Mouse (Mus musculus): ENCODE data around the gene Chrm3.

The Chrm3 gene

DNA sequence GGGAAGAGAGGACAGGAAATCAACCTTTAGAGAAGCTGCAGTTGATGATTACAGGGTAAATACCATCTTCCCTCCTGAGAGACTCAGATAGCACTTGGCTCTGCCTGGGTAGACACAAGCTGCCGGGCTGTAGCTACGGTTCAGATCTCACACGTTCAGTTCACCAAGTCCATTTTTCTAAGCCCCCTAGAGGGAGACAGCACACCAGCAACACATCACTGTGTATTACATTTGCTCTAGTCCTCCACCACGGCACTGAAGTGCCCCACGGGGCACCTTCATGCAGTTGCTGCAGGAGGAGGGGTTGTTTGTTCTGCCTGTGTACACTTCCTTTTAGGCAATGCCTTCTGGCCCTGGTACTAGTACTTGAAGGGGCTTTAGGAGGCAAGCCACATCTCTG, 289.5 kb downstream of the Chrm3 start:
- in situ Hi-C loops (cut with MboI, MseI), result no loop called here

GRCm38 (mm10) chr13:10068927-10069580, 291.6 kb downstream of the Chrm3 start:
- in situ Hi-C loops (cut with MboI, MseI), result no loop called here

DNA sequence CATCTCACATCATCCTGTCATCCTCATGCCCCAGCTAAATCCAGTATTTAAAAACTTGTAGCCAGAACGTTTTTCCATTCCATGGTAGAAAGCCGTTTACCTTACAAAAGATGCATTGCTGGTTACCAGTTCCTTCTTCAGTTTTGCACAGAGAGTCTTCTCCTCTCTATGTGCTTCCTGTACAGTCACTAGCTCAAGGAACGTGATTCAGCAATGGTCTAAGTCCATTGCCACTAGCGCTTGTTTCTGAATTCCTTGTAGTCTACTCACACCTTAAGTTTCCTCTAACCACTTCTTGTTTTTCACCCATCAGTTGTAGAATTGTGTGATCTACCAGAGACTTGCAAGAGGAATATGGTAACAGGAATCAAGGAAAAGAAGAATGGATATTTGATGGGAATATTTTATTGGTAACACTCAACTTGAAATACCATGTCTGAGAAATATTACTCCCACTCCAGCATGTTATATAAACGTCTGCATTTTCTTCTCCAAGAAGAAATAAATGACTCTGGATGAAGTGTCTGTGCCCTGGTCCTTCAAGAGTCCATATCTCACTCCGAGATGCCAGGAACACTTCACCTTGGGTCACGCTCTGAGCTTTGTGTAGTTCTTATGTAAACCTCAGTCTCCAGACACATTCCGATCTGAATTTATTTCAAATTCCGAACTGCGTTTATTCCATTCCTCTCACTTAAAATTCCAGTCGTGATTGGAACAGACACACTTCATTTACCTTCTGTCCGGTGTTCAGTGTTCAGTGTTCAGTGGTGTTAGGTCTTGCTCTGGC, 293.6 kb downstream of the Chrm3 start:
- in situ Hi-C loops (cut with MboI, MseI), result no loop called here

- in situ Hi-C loops (cut with MboI, MseI), result no loop called here
Measured at GRCm38 (mm10) chr13:10065776-10066175, 294.9 kb downstream of the Chrm3 start.

GRCm38 (mm10) chr13:10062681-10063080, 298.0 kb downstream of the Chrm3 start:
- in situ Hi-C loops (cut with MboI, MseI), result no loop called here

DNA sequence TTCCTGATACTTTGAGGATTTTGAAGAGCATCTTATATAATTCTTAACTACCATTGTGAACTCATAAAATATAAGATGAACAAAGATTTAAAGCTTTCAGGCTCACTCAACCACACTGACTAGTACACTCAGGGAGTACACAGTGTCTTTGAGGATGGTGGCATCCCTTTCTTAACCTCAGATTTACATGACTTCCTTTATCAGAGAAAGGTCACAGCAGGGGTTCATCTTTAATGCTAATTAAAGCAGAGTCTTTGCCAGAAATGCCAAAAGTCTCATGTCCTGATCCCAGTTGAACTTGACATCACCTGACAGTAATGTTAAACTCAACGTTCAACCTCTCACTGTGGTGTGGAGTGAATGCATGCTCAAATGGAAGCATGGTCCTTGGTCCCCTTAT, 301.7 kb downstream of the Chrm3 start:
- in situ Hi-C loops (cut with MboI, MseI), result no loop called here

DNA sequence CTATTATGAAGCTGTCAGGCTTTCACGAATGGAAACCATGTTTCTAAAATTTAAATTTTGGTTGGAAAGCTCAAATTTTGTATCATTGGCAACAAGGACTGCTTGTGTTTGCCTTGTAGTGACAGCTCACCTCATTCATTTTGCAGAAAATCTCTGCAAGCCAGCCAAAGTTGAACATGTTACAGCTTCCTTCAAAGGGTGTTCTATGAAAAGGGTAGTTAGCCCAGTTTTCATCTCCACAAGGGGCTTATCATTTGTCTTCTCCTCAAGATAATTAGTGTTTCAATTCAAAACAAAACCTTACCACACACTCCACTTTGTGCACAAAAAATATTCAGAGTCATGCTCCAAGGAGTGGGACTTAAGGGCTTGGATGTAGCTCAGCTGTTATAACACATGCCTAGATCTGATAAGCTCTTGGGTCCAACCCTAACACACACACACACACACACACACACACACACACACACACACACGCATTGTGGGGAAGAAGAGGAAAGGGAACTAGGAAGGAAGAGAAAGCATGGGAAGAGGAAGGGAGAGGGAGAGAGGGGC, 302.9 kb downstream of the Chrm3 start:
- in situ Hi-C loops (cut with MboI, MseI), result no loop called here

DNA sequence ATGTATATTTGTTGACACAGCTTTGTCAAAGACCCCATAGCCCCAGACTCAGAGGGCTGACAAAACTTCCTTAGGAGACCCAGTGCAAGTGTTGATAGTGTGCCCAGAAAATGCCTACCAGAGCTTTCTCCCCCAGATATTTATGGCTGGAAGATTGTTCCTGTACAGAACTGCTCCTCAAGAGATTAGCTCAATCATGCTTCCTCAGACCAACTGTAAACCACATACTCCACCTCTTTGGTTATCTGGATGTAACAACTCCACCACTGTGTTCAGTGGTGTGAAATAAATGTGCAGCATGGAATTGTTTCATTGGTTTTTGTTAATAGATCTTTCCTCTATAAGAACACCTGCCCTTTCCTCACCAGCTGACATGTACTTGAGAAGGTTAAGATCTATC, 306.6 kb downstream of the Chrm3 start:
- in situ Hi-C loops (cut with MboI, MseI), result no loop called here

DNA sequence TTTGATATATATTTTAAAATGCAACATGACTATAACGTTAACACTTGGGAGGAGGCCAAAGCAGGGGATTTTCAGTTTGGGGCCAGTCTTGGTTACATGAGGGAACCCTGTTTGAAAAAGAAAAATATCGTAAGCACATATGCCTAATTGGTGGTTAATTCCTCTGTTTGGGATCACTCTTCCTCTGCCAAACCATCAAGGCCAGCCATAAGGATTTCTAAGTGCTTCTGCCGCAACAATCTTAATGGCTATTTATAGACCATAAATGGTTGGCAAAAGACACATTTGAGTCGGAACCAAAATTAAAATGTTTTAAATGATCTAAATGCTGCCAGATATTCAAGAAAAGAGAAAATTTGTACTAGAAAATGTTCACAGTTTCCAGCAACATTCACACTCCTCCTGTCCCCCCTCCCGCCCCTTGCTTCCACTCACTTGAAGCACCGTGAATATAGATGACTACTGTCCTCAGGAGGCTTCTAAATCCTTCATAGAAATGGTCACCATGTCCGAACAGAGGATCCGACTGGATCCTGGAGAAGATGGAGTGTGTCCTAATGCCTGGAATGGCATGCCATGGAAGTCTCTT, 307.3 kb downstream of the Chrm3 start:
- in situ Hi-C loops (cut with MboI, MseI), result no loop called here

DNA sequence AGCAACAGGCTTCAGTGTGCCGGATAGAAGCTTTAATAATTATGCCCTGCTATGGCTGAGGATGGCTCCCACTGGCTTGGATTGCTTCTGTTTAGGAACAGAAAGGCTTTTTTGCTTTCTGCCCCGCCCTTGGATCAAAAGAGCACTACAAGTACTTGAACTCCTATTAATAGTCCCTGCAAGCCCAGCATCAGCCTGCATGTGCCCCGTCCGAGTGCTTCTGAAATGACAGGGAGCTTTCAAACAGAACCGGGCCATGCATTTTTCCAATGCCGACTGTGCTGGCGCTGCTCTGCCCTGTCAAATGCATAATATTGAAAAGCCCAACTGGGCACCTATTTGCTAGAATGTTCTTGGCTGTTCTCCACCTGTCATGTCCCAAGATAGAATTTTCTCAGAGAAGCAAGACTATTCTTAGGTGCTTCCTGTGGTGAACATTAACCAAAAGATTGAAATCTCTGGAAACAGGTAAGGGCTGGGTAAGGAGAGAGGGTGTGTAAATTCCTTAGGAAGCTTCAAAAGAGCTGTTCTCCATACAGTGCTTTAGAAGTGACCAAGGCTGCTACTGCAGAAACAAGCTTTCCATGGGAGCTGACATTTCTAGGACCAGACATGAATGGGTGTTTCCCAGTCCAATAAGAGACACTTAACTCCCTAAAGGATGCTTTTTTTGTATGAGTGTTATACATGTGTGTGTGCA, 314.8 kb downstream of the Chrm3 start:
- in situ Hi-C loops (cut with MboI, MseI), result no loop called here

DNA sequence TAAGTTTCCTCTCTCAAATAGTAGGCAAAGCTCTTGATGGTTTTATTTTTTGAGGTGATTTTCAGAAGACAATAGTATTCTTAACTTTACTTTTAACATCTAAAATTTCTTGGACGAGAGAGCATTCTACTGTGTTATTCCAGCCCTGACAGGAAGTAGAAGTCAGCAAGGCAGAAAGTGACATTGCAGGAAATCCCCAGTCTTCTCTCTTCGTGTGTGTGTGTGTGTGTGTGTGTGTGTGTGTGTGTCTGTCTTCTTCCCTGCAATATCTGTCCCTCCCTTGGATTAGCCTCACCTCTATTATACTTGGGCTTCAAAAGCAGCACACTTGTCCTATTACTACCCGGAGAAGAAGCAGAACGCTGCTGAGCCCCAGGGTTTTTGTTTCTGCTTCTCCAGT, 316.6 kb downstream of the Chrm3 start:
- in situ Hi-C loops (cut with MboI, MseI), result no loop called here

- in situ Hi-C loops (cut with MboI, MseI), result no loop called here
Measured at GRCm38 (mm10) chr13:10033570-10034399, 326.9 kb downstream of the Chrm3 start.

GRCm38 (mm10) chr13:10031547-10031946, 329.1 kb downstream of the Chrm3 start:
- in situ Hi-C loops (cut with MboI, MseI), result no loop called here

GRCm38 (mm10) chr13:10029944-10030343, 330.7 kb downstream of the Chrm3 start:
- in situ Hi-C loops (cut with MboI, MseI), result no loop called here

DNA sequence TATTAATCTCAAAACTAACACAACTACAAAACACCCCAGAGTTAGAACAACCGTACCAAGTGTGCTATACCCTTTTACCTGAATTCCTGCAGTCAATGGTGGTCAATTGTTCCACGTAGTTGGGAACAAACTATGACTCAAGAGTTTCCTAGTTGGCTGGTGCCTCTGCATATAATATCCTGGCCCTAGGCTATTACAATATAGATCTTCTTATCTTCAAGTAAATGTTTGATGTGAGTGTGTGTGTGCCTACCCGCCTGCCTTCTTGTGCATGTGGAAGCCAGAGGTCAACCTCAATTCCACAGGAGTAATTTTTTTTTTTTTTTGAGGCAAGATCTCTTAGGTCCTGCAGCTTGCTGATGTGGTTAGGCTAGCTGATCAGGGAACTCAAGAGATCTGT, 335.5 kb downstream of the Chrm3 start:
- in situ Hi-C loops (cut with MboI, MseI), result no loop called here

GRCm38 (mm10) chr13:10023112-10023511, 337.5 kb downstream of the Chrm3 start:
- in situ Hi-C loops (cut with MboI, MseI), result no loop called here

- in situ Hi-C loops (cut with MboI, MseI), result loop anchor here (10.0 kb wide), 1 partner anchor 976 kb away; no protein-coding TSS in a partner anchor
Measured at GRCm38 (mm10) chr13:10019252-10019651, 341.4 kb downstream of the Chrm3 start.

DNA sequence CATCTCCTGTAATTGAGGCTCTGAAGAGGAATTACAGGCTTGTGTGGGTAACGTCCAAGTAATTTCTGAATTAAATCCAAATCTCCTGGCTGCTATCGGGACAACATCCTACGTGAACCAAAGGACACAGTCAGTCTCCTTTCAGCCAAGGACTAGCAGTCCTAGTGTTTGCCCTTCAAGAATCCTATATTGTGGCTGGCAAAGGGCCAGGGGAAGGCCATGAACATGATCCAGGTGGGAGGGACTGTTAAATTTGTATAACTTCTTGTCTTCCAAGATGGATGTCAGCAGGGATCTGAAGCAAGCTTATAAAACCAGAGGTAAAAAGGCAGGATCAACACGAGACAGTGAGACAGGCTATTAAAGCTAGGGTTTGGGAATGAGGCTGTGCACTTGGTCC, 357.7 kb downstream of the Chrm3 start:
- in situ Hi-C loops (cut with MboI, MseI), result no loop called here

DNA sequence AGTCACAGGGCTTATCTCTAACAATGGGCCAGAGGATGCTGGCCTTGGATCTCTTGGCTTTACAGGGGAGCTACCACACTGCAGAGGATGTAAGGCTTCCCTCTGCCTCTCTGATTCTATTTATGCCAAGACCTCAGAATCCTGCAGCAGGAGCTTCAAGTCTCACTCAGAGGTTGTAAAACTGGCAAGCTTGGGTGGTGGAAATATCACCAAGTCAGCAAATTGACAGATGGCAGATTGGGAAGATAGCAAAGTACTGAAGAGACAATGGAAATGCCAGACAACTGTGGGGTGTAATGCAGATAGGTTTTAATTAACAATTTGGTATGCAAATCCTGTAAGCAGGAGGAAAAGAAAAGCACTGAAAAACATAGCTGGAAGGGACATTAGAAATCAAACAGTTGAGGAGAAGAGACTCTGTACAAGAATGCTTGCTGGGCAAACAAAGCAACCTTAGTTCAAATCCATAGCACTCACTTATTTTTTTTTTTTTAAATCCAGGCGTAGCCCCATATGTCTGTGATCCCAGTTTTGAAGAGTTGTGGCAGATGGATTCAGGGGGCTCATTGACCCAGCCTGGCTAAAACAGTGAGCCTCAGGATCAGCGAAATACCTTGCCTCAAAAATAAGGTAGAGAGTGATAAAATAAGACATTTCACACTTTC, 362.9 kb downstream of the Chrm3 start:
- in situ Hi-C loops (cut with MboI, MseI), result no loop called here

DNA sequence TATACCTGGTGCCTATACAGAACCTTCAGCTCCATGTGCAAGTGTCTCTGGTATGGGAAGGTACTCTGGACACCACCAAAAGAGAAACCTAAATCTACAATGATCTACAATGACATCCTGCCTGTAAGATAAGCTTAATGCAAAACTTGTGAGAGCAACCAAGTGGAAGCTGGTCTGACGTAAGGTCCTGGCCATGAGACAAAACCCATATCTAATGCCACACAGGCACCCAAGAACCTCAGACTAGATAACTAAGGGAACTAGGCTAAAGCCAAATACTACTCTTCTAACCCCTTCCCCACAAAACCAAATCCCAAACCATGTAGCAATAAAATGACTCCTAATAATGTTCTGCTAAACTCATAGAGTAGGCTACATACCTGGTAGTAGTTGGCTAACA, 364.8 kb downstream of the Chrm3 start:
- in situ Hi-C loops (cut with MboI, MseI), result no loop called here

GRCm38 (mm10) chr13:9993571-9993970, 367.1 kb downstream of the Chrm3 start:
- in situ Hi-C loops (cut with MboI, MseI), result no loop called here

Measured in T-helper 2 cell (primary cell).